Mouse (Mus musculus) bone marrow macrophage, adult 2 months (primary cell): Measurements from ENCODE around the gene Gm10491.
"Not testable (repeated sequence)": the region's sequence is repeated elsewhere in the genome, so short reads cannot be mapped to it uniquely, and the experiment has no call there.

Source experiments
- CTCF ChIP-seq: IDR thresholded peaks from 2 replicates; pipeline ENCODE4 v1.5.1; 2012; ENCODE audit warnings: low read depth, mild to moderate bottlenecking, low read length, moderate library complexity
- POLR2A ChIP-seq: IDR thresholded peaks from 2 replicates; pipeline ENCODE4 v1.6.1; 2012; ENCODE audit warnings: mild to moderate bottlenecking, low read depth, low read length, borderline replicate concordance

GRCm38 (mm10) chrX:7915669-7916068, 8.0 kb upstream of the Gm10491 start:
- not testable (repeated sequence) for TF ChIP-seq POLR2A, CTCF
